Mouse (Mus musculus): ENCODE measurements around the gene Fkbp9.

DNA sequence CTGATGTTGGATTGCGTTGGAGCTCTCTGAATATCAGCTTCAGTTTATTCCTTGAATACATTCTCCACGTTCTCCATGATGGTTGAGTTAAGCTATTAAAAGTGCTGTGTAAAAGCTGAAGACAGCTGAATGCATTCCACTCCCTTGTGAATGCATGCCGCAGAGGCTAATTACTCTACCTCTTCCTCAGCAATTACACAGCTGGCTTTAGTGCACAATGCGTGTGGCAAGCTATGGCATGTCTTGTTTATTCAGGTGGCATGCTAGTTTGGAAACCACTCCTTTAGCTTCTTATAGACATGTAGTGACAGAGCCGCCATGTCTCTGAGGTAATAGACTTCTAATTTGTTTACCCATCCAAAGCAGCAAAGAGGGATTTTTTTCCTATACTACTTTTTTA lies 24.9 kb downstream of the Fkbp9 start:
- TF ChIP-seq HCFC1 (IDR thresholded peaks at IDR 0.05; ENCODE audit: borderline replicate concordance, insufficient read depth, low read length) = no peak
- TF ChIP-seq MAFK (IDR thresholded peaks at IDR 0.05; ENCODE audit: insufficient read depth, low read depth, low read length) = no peak

Data from ES-E14 (cell line).